ENCODE assay signal across 8 mouse cellular contexts in the genomic region with DNA sequence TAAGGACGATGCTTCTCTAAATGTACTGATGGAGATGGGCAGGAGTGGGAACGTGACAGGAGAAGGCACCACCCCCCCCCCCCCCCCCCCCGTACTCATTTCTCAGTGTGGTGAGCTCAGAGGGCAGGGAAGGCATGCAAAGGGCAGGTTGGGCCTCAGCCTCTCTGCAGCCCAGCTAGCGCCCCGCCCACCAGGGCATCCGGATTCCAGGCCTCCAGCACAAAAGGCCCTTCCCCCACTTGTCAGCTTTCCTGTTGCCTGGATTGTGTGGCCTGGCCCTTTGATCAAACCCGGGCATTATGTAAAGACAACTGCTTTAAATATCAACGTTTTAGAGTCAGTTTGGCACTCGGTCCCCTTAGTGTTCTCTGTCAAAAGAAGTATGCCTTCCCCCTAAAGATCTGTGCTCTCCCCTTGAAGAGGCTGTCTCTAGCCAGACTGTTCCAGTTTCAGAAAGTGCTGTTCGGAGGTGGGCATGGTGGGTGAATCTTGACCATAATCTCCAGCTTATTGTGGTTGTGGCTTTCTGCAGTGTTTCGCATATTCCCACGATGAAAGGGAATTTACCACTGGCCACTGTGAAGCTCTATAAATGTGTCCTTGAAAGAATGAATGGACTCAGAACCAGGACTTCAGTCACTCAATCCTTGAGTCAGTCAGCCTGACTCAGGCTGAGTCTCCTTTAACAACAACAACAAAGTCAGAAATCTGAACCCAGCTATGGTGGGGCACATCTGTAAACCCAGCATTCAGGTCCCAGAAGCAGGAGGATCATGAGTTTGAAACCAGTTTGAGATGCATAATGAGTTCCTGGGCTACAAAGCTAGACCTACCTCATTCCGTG.
DNase-seq lines count a peak whose midpoint lies in the region; ATAC-seq and TF ChIP-seq lines count a peak whose summit lies in the region.

No protein-coding gene starts in this region.

- no peak for TF ChIP-seq POLR2A in lung, adult 2 months (IDR thresholded peaks at IDR 0.05; ENCODE audit: borderline replicate concordance, extremely low read depth, low read depth, low read length)

- intact Hi-C loops in left cerebral cortex, postnatal 14 days (cut with DNase I) = no loop called here

- 21% methylated on average over 13 of the region's 13 CpGs for WGBS in lung, adult 2 months

- DNase-seq in CD4-positive, CD25-positive, alpha-beta regulatory T cell, adult 2 months (ENCODE audit: low read depth, low spot score) = peak; percentile 38
- peak; percentile 98 for DNase-seq in embryo, embryonic 10.5 days (ENCODE audit: low spot score)
- DNase-seq in heart, adult 9 months (ENCODE audit: low spot score in 2 of 2) = peak; percentile 72 to 82
- peak; percentile 86 for DNase-seq in kidney, adult 18-20 months
- peak; percentile 65 for DNase-seq in lung, adult 2 months
- DNase-seq in retina, embryonic 14.5 days (ENCODE audit: low spot score) = peak; percentile 83
- DNase-seq in left cerebral cortex, postnatal 14 days (ENCODE audit: low spot score in 2 of 2) = no peak

- TF ChIP-seq CTCF in lung, adult 2 months (IDR thresholded peaks at IDR 0.05; ENCODE audit: insufficient read depth, low read length) = no peak

- no peak for ATAC-seq in CD4-positive, CD25-positive, alpha-beta regulatory T cell, adult 4 months

- H3K4me3 ChIP-seq in lung, adult 2 months (replicated peaks; ENCODE audit: extremely low read depth, low read depth, low read length) = no peak overlapping the region

- H3K4me1 ChIP-seq in lung, adult 2 months (ENCODE audit: control insufficient read depth, insufficient read depth, low read length) = peaks cover 3% of the 10 kb centered on the region

Comparison
In these comparisons a context has a peak if more than half of its experiments do, and no peak if none do; other contexts are left out.
1. DNase-seq: peak in CD4-positive, CD25-positive, alpha-beta regulatory T cell, adult 2 months (single experiment), embryo, embryonic 10.5 days (single experiment), heart, adult 9 months (2 of 2), kidney, adult 18-20 months (single experiment), lung, adult 2 months (single experiment) and retina, embryonic 14.5 days (single experiment); none in left cerebral cortex, postnatal 14 days (0 of 2).